Mouse (Mus musculus) megakaryocyte, embryonic 14.5 days (primary cell): ENCODE measurements around the gene Snrpd2.

ENCODE experiments used
- FLI1 ChIP-seq: IDR thresholded peaks from 2 replicates; pipeline ENCODE4 v1.6.1; 2012; ENCODE audit warnings: low read length, inconsistent platforms, mixed read lengths
- GATA1 ChIP-seq: IDR thresholded peaks from 3 replicates; pipeline ENCODE4 v1.6.1; 2012; ENCODE audit warnings: mixed read lengths, low read length, inconsistent platforms, borderline replicate concordance

- TF ChIP-seq GATA1 (no peak), FLI1 (no peak)
Measured at GRCm38 (mm10) chr7:19136673-19137334, 12.7 kb upstream of the Snrpd2 start.
